32 mouse cellular contexts compared by ENCODE assay signal in genomic region chr16:26647036-26647435, GRCm38 (mm10).
"Had no signal": no experiment of that assay in that cellular context is flagged by ENCODE, and none has a peak within 500 bp of the region (broad histone marks: within the 10 kb centered on the region; RNA-seq: fewer than 3 reads in every experiment).

No protein-coding gene starts in this region.

- H3K4me2 ChIP-seq: limb, embryonic 12.5 days; limb, embryonic 13.5 days; limb, embryonic 15.5 days; liver, embryonic 11.5 days; liver, embryonic 12.5 days; liver, embryonic 13.5 days; liver, embryonic 15.5 days; lung, embryonic 14.5 days; lung, embryonic 15.5 days; midbrain, embryonic 11.5 days; midbrain, embryonic 12.5 days; midbrain, embryonic 13.5 days; midbrain, embryonic 15.5 days; neural tube, embryonic 12.5 days had no signal

- H3K27me3 ChIP-seq: limb, embryonic 12.5 days; limb, embryonic 13.5 days; limb, embryonic 15.5 days; liver, embryonic 12.5 days; liver, embryonic 13.5 days; liver, embryonic 15.5 days; lung, embryonic 15.5 days; megakaryocyte, embryonic 14.5 days; midbrain, embryonic 12.5 days; midbrain, embryonic 13.5 days; midbrain, embryonic 15.5 days; neural tube, embryonic 12.5 days had no signal

- H3K9ac ChIP-seq: limb, embryonic 12.5 days; limb, embryonic 13.5 days; limb, embryonic 15.5 days; liver, embryonic 12.5 days; liver, embryonic 13.5 days; liver, embryonic 14.5 days; liver, embryonic 15.5 days; liver, postnatal 0 days; lung, embryonic 14.5 days; lung, embryonic 15.5 days; midbrain, embryonic 12.5 days; midbrain, embryonic 13.5 days; midbrain, embryonic 15.5 days; neural tube, embryonic 12.5 days had no signal

- H3K27ac ChIP-seq: left cerebral cortex, adult 2 months; limb, embryonic 10.5 days; limb, embryonic 12.5 days; limb, embryonic 13.5 days; limb, embryonic 15.5 days; liver, embryonic 12.5 days; liver, embryonic 13.5 days; liver, embryonic 14.5 days; liver, embryonic 15.5 days; lung, embryonic 15.5 days; macrophage; midbrain, embryonic 10.5 days; midbrain, embryonic 12.5 days; midbrain, embryonic 13.5 days; midbrain, embryonic 15.5 days; neural tube, embryonic 12.5 days had no signal

- ATAC-seq: liver, embryonic 12.5 days; liver, postnatal 0 days; lung, postnatal 0 days; midbrain, embryonic 13.5 days; midbrain, embryonic 15.5 days; midbrain, embryonic 16.5 days had no signal

- H3K4me1 ChIP-seq: limb, embryonic 10.5 days; limb, embryonic 15.5 days; liver, embryonic 12.5 days; liver, embryonic 13.5 days; liver, embryonic 15.5 days; lung, embryonic 15.5 days; midbrain, embryonic 10.5 days; midbrain, embryonic 12.5 days; midbrain, embryonic 13.5 days; midbrain, embryonic 15.5 days; neural tube, embryonic 12.5 days had no signal

- H3K36me3 ChIP-seq: limb, embryonic 10.5 days; limb, embryonic 12.5 days; limb, embryonic 13.5 days; limb, embryonic 15.5 days; liver, embryonic 12.5 days; liver, embryonic 13.5 days; liver, embryonic 15.5 days; lung, embryonic 15.5 days; midbrain, embryonic 10.5 days; midbrain, embryonic 12.5 days; midbrain, embryonic 13.5 days; midbrain, embryonic 15.5 days; neural tube, embryonic 12.5 days had no signal

- H3K4me3 ChIP-seq: left cerebral cortex, adult 2 months; limb, embryonic 10.5 days; limb, embryonic 12.5 days; limb, embryonic 13.5 days; limb, embryonic 15.5 days; liver, embryonic 12.5 days; liver, embryonic 13.5 days; liver, embryonic 15.5 days; lung, embryonic 15.5 days; megakaryocyte, embryonic 14.5 days; midbrain, embryonic 10.5 days; midbrain, embryonic 12.5 days; midbrain, embryonic 13.5 days; midbrain, embryonic 15.5 days; myocyte; neural tube, embryonic 12.5 days had no signal

- H3K9me3 ChIP-seq: limb, embryonic 10.5 days; limb, embryonic 12.5 days; limb, embryonic 13.5 days; limb, embryonic 15.5 days; liver, embryonic 12.5 days; liver, embryonic 13.5 days; liver, embryonic 15.5 days; lung, embryonic 15.5 days; midbrain, embryonic 10.5 days; midbrain, embryonic 12.5 days; midbrain, embryonic 13.5 days; midbrain, embryonic 15.5 days; neural tube, embryonic 12.5 days had no signal

- DNase-seq: left cerebral cortex, postnatal 4 days; liver, embryonic 13.5 days; liver, postnatal 0 days; lung, adult 18-20 months; lung, adult 2 months; lung, embryonic 14.5 days; lung, postnatal 10 days; lung, postnatal 14 days; lung, postnatal 36 days; lung, postnatal 4 days; midbrain, embryonic 14.5 days had no signal
